Mouse (Mus musculus) erythroblast, adult 5-6 weeks (primary cell): ENCODE data around the gene Pla2g16. TPM values are rescaled to one million over a fixed set of nuclear protein-coding genes. Genes with fewer than 3 reads are reported as not detected.

Source experiments
- ATAC-seq: replicated peaks from 2 replicates; pipeline ENCODE4 v1.8.0; 2016; ENCODE audit warnings: moderate number of reproducible peaks, mild to moderate bottlenecking, moderate TSS enrichment, inconsistent platforms; ENCODE audit not compliant: poor library complexity, low FRiP score, severe bottlenecking
- total RNA-seq, 2 experiments: library from RNA; stranded (forward) in 1 of 2; stranded (reverse) in 1 of 2; fragments of 150-400 nt in 1 of 2; fragments of 200-764, 138-1000 nt in 1 of 2; gene quantifications; 2 replicates each; pipeline versions ENCODE4 v1.2.3 to v1.2.4; 2015 to 2017; ENCODE audit warnings: low replicate concordance in 2 of 2

Gene Pla2g16
- 78.4 and 83.0 TPM in 2 replicates for total RNA-seq (2015; ENCODE audit: low replicate concordance)
- 120 and 165 TPM in 2 replicates for total RNA-seq (2017; ENCODE audit: low replicate concordance)

DNA sequence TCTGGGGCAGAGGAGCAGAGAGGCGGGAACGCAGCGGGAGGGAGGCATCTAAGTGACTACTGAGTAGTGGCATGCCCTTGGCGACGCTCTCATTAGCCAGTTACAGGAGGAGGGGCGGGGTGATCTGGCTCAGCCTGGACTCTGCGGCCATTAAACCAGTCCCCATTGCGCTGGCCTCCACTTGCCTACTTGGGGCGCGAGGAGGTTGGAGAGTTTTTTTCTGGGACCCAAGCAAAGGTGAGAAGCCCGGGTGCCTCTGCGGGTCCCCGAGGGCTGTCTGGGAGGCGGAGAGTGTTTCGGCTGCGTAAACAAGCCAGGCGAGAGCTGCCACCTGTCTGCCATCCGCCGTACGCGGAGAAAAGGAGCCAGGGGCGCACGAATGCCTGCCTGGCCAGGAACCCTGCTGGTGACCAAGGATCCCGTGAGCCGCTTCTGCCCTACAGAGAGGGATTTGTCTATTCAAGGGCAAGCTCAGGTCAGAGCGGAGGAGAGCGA is at the start of gene Pla2g16:
Pla2g16 (plus strand) TSS at position 132 of the 495 bp plus-strand sequence.
- peak; percentile 90 for ATAC-seq

DNA sequence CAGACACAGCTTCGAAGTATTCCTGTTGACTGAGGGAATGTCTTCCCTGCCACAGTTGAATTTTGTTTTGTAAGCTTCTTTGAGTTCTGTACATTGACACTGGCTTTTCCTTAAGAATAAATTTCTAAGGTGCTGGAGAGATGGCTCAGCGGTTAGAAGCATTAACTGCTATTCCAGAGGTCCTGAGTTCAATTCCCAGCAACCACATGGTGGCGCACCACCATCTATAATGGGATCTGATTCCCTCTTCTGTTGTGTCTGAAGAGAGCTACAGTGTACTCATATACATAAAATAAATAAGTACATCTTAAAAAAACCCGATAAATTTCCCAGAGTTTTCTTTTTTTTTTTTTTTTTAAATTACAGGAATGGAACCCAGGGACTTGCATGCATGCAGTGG is 49.2 kb upstream of the Pla2g16 start:
- ATAC-seq, result no peak

DNA sequence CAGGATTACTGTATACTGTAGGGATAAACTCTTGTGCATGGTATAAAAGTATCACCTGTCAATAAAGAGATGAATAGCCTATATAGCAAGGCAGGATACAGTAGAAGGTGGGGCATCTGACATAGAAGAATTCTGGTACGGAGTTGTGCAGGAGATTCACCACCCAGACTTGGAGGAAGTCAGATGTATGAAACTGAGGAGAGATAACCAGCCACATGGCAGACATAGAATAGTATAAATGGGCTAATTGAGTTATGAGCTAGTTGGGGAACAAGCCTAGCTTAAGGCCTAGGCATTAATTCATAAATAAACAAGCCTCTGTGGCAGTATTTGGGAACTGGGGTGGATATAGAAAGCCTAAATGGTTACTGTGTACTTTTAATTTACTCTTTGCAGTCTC is 40.8 kb upstream of the Pla2g16 start:
- no peak for ATAC-seq

DNA sequence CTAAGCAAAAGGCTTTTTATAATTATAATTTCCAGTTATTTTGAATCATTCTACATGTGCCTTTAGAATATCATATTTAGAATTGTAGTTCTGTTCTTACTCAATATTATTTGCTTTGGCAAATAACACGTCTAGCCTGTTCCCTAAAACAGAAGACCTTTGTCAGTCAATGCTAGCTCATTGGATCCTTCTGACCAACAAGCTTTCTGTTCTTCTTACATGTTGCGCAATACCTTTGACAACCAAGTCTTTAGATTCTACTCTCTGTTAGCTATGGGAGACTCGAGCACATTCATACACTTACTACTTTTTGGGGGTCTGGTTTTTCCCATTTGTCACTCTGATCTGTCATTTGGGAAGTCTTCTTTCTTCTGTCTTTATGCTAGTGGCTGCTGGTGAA is 35.6 kb upstream of the Pla2g16 start:
- no peak for ATAC-seq

DNA sequence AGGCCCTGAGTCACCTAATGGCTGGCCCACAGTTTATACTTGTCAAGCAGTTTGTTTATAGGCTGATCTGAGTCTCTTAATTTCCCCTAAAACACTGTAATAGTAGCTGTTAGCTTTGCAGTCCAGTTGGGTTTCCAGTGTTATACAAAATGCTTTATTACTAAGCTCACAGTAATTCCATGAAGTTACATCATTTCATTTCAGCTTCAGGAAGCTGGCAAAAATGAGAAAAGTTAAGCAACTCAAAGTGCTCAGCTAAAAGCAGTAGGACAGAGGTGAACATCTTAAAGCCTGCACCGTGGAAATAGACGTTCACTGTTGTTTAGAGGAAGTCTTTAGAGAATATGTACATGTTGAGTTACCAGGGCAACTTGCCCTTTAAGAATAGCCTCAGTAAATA is 34.4 kb upstream of the Pla2g16 start:
- ATAC-seq, result no peak

DNA sequence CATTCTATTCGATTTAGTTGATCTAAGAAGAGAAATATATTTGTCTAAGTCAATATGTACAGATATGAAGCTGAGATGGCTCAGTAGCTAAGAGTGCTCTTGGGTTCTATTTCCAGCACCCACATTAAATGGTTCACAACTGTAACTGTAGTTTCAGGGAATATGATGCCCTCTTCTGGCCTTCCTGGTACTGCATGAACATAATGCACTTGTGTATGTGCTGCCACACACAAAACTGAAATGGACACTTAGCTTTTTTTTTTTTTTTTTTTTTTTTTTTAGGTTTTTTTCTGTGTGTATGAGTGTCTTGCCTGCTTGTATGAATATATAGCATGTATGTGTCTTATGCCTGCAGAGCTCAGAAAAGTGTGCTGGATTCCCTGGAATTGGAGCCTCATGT is 34.0 kb upstream of the Pla2g16 start:
- no peak for ATAC-seq

DNA sequence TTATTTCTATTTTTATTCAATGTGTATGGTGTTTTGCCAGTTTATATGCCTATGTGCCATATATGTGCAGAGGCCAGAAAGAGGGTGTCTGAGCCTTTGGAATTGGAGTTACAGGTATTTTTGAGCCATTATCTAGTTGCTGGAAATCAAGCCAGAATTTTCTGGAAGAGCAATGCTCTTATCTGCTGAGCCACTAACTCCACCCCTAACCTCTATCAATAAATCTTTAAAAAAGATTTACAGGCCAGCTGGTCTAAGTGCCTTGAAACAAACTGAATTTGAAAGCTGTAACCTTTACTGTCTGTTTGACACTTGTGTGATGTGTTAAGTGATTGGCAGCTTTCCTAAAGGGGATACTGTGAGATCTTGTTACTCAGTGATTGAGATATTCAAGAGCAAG is 33.5 kb upstream of the Pla2g16 start:
- no peak for ATAC-seq

DNA sequence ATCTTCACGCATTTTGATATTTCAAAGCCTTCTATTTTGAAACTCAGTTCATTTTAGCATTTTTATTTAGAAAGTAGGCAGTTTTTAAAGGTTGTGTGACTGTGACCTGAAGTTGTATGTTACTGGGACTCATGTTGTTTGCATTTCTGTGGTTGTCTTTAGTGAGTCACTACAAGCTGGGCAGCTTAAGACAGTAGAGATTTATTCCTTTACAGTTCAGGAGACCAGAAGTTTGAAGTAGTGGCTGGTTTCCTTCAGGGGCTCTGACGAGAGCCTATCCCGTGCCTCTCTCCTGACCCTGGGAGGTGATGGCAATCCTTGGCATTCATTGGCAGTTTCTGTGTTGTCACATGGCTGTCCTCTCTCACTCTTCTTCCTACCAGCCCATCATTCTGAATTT is 32.4 kb upstream of the Pla2g16 start:
- ATAC-seq, result no peak

DNA sequence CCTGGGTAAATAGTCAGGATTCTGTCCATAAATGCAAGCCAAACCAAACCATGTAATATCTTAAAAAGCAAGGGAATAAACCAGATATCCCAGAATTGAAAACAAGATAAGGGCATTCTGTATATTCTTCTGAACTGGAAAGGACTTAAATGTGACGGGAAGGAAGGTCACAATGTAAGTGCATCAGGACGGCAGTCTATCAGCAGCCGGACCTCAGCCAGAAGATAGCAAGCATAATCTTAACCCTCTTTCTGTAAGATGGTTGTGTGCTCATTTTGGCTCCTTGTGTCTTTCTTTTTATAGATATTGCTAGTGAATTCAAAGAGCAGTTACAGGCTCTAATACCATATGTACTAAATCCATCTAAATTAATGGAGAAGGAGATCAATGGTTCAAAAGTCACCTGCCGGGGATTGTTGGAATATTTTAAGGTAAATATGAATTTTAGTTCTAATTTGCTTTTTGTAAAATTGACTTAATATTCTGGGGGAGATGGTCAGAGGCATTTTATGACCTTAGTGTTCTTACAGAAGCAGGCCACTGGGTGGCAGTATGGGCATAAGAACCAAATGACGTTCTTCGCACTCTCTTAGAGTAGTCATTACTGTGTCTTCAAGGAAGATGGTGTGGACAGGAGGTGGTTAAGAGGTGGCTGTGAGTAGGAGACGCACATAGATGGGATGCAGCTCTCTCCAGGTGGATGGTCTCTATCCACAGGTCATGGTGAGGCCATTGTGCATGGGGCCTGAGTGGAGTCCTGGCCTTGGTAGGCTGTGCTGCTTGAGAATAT is 28.4 kb upstream of the Pla2g16 start:
- ATAC-seq, result peak; percentile 90

DNA sequence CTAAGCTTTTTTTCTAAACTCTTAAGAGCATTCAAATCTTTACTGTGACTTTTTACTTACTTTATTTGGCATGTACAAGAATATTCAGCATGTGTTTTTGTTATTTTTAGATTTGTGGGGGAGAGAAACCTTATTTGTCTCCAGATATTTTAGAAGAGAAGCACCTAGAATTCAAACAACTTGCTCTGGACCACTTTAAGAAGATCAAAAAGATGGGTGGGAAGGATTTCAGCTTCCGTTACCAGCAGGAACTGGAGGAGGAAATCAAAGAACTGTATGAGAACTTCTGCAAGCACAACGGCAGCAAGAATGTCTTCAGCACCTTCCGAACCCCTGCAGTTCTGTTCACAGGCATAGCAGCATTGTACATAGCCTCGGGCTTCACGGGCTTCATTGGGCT is 25.4 kb upstream of the Pla2g16 start:
- ATAC-seq, result no peak

DNA sequence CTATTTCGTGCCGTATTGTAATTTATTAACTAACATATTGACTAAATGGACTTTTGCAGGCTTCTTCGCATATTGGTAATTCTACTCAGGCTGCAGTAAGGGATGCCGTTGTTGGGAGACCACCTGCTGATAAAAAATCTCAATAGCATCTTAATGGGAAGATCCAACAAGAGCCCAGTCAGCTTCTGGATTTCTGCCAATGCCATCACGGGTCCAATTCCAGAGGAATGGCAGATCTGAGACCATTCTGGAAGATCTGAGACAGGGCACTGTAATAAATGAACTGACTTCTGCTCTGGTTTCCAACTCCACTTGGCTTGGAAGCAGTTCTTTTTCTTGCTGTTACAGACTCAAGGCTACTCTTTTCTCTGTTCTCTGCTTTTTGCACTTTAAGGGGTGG is 23.4 kb upstream of the Pla2g16 start:
- no peak for ATAC-seq

DNA sequence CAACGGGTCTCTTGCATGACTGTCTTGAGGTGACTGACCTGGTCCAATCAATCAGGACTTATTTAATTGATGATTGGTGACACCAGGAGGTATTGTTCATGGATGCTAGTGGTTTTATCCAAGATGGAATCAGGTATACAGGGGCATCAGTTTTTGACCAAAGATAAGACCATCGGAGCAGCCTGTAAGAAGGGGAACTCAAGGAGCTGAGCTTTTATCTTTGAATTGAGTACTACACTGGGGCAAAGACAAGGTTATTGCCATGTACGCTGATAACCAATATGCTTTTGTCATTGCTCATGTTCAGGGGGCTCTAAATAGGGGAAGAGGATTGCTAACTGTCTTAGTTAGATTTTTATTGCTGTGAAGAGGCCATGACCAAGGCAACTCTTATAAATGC is 8.3 kb upstream of the Pla2g16 start:
- ATAC-seq, result no peak

DNA sequence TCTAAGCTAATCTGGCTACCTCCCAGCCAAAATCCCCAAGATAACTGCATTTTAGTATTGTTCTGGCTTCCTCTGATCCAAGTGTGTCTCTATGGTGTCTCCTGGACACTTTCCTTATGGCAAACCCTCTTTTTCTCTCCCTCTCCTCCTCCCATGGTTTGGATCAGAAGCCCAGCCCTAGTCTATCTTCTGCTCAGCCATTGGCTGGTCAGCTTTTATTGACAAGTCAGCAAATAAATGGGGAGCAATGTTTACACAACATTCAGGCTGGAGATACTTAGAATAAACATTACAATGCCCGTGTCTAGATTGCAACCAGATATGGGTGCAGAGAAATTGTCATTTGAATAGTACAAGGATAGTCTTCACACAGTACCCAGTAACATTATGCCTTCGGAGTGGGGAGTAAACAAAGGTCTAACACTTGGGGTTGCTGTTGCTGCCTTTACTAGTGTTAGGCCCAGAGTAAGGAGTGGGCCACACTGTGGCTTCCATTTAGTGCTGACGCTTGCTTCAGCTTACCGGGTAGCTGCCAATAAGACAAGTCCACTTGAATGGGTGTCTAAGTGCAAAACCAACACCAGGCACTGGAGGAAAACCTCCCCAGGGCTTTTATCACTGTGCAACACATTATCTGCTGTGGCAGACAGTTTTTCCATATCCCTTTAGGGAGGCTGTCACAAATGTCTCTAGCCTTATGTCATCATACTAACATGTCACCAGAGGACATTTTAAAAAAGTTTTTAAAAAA is 5.5 kb upstream of the Pla2g16 start:
- peak; percentile 91 for ATAC-seq

DNA sequence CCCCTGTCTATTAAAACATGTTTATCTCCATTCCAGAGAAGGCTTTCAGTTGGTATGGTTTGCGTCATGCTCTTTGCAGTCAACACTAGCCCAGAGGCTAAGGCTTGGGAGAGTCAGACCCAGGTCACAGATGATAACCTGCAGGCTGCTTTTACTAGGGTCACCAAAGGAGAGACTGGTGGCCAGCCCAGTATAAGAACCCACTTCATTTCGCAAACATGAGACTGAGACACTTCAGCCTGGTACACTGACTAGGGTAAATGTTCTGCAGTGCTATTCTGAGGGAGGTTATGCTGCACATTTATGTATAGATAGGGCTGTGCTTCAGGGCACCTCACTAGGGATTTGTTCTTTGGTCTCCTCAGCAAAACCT is 5.0 kb upstream of the Pla2g16 start:
- peak; percentile 57 for ATAC-seq

DNA sequence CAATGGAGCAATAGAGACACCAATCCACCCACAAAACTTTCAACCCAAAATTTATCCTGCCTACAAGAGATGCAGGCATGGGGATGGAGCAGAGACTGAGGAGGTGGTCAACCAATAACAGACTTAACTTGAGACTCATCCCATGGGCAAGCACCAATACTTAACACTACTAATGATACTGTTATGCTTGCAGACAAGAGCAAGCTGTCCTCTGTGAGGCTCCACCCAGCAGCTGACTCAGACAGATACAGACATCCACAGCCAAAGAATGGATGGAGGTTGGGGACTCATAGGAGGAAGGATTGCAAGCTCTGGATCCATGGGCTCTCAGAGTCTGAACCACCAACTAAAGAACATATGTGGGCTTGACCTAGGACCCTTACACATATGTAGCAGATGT is 3.8 kb upstream of the Pla2g16 start:
- peak; percentile 21; the same call in 1 of the 2 replicates for ATAC-seq

DNA sequence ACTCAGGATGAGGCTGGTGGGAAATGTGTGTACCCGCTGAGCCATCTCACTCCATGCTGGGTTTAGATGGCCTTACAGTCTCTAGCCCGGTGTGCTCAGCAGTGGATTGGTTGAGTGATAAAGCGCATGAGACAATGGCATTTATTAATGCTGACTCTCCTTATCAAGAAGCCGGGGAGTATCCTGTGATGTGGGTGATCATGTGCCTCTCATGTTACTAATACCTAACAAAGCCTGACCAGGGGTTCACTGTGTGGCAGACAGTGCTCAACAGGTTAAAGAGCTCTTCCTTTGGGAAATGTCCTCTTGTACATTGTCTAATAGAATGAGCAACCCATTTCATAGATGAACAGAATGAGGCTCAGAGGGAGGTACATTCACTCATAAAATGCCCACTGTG is 2.4 kb upstream of the Pla2g16 start:
- no peak for ATAC-seq

DNA sequence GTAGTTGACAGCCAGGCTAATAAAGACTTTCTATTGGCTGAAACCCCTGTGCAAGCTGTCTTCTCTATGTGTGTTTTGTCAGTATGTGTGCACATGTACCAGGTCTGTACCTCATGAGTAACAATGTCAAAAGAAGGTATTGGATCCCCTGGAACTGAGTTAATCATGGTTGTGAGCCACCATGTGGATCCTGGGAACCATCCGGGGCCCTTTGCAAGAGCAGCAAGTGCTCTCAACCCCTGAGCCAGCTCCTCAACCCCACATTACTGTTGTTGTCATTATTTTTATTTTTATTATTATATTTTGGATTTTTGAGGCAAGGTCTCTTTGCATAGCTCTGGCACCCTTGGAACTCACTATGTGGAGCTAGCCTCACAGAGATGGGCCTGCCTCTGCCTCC is 618 bp upstream of the Pla2g16 start:
- ATAC-seq, result no peak

DNA sequence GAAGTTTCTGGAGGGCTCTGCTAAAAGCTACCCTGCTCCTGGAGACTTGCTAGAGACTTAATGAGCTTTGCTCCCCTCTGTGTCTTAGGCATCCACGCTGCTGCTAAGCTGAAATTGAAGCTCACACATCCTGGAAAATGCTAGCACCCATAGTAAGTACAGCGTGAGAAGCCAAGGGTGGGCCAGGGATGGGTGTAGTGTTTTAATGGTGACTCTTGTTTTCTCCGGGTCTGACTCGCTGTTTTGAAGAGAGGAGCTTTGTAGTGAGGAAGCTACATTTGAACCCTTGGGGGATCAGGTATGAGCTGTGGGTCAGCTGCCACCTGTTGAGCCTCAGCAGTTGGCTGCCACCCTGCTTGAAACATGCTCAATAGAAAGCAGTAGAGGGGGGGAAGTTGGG is 585 bp downstream of the Pla2g16 start:
- peak; percentile 54 for ATAC-seq

DNA sequence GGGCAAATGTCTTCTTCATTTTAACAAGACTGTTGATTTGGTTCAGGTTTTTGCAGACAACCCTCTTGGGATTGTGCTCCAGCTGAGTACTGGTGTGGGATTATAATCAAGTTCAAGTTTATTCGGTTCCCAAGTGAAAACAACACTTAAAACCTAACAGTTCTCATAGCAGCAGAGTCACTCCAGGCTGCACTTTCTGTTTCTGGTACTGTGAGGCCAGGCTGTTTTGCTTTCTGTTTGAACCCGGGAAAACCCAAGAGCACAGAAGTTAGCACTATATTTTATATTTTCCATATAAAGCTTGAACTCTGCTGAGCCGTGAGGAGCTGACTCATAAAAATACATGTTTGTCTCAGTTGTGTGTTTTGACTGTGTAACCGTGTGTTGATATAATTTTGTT is 1.4 kb downstream of the Pla2g16 start:
- no peak for ATAC-seq

DNA sequence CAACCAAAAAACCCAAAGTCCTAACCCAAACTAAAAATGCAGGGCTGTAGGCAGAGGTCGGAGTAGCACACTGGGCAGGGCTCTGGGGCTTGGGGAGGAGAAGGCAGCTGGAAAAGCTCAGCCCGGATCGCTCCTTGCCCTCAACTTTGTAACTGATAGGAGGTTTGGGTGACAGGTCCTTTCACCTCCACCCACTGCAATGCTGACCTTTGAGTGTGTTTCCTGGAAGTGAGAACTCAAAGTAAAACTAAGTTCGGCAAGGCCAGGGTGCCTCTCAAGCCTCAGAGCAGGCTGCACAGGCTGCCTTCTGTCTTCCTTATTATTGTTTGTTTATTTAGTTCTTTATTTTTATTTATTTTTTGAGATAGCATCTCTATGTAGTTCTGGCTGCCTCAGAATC is 2.7 kb downstream of the Pla2g16 start:
- ATAC-seq, result no peak

DNA sequence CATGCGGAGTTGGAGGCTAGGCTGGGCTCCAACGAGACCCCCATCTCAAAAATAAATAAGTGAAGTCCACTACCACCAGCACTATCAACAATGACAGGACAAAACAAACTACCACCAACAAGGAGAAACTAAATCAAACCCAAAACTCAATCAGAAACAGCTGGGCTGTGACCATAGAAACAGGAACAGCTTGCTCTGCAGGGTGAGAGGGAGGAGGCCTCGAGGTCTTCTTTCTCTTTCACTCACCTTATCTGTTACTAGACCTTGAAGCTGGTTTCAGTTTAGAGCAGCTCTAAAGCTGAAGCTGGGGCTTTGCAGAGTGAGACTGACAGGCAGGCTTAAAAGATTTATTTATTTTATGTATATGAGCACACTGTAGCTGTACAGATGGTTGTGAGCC is 4.2 kb downstream of the Pla2g16 start:
- ATAC-seq, result no peak
